Mouse (Mus musculus): ENCODE data around the gene Slc35c2. TPM values are rescaled to one million over a fixed set of nuclear protein-coding genes. Genes with fewer than 3 reads are reported as not detected.

The Slc35c2 gene
- 10 to 100 TPM; 20.8 to 23.4 TPM for total RNA-seq (2021)
- long read RNA-seq, experiment 1, transcript Slc35c2-204 (10 exons, 2,008 nt), result major isoform, 6 of 25 reads
- long read RNA-seq, experiment 1, partial matches to known transcripts, result 1 of 25 reads
- long read RNA-seq, experiment 1, other reads (novel, unspliced or antisense), result 18 of 25 reads
- long read RNA-seq, experiment 2, transcript Slc35c2-204 (10 exons, 2,008 nt), result major isoform, 10 of 39 reads
- long read RNA-seq, experiment 2, partial matches to known transcripts, result 7 of 39 reads
- long read RNA-seq, experiment 2, other reads (novel, unspliced or antisense), result 20 of 39 reads

- DNase-seq (ENCODE audit: low spot score in 2 of 2), result peak; percentile 84 to 93
These were observed at the start of gene Slc35c2 for GRCm38 (mm10) chr2:165287202-165287984. Slc35c2 (minus strand) TSS chr2:165287869.

DNA sequence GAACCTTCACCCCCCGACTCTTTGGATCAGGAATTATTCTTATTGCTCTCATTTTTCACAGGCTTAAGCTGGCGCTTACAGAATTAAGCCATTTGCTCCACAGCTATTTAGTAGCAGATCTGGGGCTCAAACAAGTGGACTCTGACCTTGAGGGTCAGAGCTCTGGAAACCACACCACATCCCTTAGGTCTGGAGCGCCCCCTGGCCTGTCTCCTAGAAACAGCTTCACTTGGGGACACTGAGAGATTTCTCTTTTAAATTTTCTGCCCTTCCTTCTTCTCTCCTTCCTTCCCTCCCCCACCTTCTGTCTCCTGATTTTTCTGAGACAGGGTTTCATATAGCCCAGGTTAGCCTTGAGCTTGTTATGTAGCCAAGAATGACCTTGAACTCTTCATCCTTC, 49.5 kb upstream of the Slc35c2 start:
- DNase-seq (ENCODE audit: low spot score in 2 of 2), result no peak

DNA sequence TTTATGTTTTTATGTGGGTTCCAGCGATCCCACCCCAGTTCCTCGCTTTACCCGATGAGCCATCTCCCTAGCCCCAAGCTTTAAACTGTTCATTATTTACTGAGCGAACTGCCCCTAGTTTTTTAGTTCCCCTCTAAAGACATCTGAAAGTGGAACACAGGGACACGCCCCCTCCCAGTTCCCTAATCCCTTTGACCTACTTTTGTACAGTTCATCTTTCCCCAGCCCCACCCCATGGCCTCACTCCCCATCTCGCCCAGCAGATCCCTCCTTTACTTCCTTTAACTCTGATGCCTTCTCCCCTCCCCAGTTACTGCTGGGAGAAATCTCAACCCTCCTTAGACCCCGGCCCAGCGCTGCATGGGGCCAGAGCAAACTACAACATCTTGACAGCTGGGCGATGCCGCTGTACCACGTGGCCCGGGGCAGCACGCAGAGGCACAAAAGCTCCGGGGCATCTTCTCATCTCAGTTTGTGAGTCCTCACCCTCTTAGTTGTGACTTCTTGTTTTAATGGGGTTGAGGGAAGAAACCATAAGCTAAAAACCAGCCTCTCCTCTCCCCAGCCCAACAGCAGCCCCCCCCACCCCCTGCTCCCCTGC, 45.0 kb upstream of the Slc35c2 start:
- no peak for DNase-seq (ENCODE audit: low spot score in 2 of 2)

DNA sequence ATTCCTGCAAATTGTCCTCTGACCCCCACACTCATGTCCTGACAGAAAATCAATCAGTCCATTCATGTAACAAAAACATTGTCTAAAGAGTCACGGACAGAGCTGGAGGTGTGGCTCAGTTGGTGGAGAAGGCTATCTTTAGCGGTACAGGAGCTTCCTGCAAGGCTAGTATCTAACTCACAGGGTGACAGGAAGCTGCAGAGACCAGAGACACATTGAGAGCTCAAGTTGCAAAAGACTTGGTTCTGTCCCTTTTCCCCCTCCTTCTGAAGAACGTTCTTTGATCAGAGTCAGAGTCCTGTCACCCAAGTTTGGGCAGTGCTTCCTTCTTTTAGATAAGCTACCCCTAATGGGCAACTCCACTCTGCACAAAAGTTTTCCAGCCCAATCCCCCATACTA, 42.0 kb upstream of the Slc35c2 start:
- no peak for DNase-seq (ENCODE audit: low spot score in 2 of 2)

DNA sequence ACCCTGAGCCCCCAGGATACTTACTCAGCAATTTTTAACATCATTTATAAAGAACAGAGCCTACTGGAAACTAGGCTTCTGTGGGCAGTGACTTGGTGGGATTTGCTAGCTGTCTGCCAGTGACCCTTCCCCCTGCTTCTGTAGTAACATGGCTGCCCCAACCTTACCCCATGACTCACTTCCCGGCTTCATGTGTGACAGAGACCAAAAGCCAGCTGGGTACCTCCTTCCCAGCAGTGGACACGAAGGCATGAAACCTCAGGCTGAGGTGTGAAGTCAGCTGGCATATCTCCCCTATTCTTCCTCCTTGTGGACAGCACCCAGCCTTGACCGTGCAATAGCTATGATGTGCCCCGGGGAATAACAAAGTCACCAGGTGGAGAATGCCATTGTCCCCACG, 41.1 kb upstream of the Slc35c2 start:
- no peak for DNase-seq (ENCODE audit: low spot score in 2 of 2)

- DNase-seq (ENCODE audit: low spot score in 2 of 2), result no peak
These were observed 39.7 kb upstream of the Slc35c2 start for GRCm38 (mm10) chr2:165327386-165327785.

GRCm38 (mm10) chr2:165326304-165327190, 38.9 kb upstream of the Slc35c2 start, which contains the start of gene Elmo2:
Elmo2 (minus strand) TSS chr2:165326479.
- peak; percentile 90 to 94 for DNase-seq (ENCODE audit: low spot score in 2 of 2)

- no peak for DNase-seq (ENCODE audit: low spot score in 2 of 2)
These were observed 38.0 kb upstream of the Slc35c2 start for GRCm38 (mm10) chr2:165325521-165326303.

- DNase-seq (ENCODE audit: low spot score in 2 of 2), result no peak
These were observed 36.3 kb upstream of the Slc35c2 start for GRCm38 (mm10) chr2:165323928-165324327.

DNA sequence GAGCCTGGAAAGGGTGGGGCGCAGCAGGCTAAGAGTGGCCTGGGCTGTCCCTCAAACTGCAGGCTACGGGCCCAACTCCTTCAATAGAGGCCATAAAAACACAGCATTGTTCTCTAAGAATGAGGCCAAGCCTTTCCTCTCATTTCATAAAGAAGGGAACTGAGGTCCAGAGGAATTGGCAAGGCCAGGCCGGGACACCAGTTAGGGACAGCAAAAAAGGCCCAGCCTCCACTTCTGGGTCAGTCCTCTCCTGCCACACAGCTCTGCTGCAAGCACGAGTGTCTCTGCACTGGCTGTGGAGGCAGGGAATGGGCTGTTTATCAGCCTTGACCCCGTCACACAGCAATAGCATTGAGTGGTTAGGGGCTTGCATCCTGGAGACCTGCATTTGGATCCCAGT, 35.8 kb upstream of the Slc35c2 start:
- DNase-seq (ENCODE audit: low spot score in 2 of 2), result no peak

DNA sequence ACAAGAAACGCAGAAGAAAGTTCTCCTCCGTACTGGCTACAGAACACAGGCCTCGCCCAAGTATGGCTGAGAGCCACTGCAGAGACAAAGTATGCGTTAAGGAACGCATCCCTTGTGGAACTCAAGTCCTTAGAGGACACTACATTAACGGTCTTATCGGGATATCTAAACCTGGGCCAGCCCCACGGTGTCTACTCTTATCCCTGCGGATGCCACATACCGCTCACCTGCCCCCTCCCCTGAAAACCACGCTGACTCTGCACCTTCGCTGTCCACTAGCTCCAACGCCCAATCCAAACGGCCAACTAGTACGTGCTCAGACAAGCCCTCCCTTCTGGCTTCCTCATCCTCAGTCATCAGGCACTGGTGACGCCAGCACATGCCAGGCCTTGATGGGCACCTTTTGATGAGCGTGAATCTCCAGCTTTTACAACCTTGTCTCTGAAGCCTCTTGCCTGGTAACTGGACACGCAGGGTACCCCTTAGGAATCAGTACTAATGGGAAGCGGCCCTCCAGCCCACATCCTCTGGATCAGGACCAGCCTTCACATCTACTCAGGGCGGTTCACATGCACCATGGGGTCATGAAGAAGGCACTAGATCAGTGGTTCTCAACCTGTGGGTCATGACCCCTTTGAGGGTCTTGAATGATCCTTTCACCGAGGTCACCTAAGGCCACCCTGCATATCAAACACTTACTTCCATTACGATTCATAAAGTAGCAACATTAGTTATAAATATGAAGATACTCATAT, 34.5 kb upstream of the Slc35c2 start:
- no peak for DNase-seq (ENCODE audit: low spot score in 2 of 2)

- DNase-seq (ENCODE audit: low spot score in 2 of 2), result no peak
These were observed 33.8 kb upstream of the Slc35c2 start for GRCm38 (mm10) chr2:165321381-165321888.

DNA sequence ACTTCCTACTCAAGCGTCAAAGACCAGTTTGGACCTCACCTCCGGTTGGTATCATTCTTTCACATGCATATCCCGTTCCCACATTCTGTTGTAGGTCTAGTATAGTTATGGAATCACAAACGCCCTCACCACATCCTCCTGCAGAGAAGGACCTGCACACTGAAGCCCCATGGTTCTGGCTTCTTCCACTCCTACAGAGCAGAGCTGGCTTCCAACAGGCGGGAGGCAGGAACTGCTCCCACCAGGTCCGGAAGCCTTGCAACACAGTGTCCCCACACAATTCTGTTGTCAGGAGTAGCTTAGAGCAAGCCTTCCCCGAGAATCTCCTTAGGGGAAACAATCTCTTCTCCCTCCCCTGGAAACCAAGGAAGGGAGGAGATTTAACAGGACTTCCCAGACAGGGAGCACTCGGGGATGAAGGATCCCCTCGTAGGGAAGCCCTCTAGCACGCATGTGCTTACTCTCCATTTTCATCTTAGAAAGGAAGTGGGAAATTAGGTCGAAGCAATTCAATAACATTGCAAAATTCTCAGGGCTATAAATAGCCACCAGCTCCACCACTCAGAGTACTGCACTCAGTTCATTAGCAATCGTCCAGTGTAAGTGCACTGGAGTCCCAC, 33.0 kb upstream of the Slc35c2 start:
- DNase-seq (ENCODE audit: low spot score in 2 of 2), result no peak

GRCm38 (mm10) chr2:165319503-165319902, 31.8 kb upstream of the Slc35c2 start:
- DNase-seq (ENCODE audit: low spot score in 2 of 2), result no peak

DNA sequence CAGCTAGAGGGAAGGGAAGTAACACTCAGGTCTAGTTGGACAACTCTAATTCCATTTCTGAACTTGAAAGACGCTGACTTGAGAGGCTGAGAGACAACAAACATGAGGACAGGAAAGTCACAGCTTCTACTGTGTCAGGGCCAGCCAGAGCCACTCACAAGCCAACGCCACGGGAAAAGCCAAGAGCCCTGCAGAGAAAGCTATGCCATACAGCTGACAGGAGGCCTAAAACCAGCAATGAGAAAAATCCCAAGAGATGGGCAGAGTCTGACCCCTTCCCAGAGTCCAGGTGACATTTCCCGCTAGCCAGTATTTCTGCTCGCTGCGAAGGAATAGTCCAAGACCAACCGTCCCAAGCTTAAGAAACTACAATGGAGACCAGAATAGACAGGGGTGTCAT, 31.3 kb upstream of the Slc35c2 start:
- DNase-seq (ENCODE audit: low spot score in 2 of 2), result no peak

DNA sequence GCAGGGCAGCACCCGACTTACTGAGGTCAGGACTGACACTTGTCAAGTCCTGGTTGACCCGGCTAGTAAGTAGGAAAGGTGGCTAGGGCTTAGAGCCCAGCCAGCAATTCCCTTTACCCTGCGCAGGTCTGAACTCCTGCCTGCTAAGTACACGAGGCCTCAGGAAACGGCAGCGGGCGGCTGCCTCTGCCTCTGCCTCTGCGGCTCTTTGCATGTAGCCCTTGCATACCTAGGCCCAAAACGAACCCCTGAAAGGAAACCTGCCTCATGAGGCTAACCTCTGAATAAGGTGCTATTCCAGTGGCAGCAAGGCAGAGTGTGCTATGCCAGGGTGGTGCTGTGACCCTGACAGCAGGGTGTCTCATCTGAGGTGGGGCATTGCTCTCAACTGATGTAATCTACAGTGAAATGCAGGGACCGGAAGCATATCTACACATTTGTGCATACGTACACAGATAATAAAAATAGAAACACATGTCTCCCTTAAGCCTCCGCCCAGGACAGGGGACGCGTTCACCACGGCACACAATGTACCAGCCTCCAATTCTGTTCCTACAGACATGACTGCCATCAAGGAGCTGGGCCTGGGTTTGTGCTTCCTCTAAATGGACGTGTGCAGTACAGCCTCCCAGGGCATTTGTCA, 30.1 kb upstream of the Slc35c2 start:
- DNase-seq (ENCODE audit: low spot score in 2 of 2), result no peak

- no peak for DNase-seq (ENCODE audit: low spot score in 2 of 2)
These were observed 29.3 kb upstream of the Slc35c2 start for GRCm38 (mm10) chr2:165316837-165317473.

- no peak for DNase-seq (ENCODE audit: low spot score in 2 of 2)
These were observed 28.5 kb upstream of the Slc35c2 start for GRCm38 (mm10) chr2:165316204-165316603.
